Mouse (Mus musculus) brain, adult 10 weeks (tissue): Measurements from ENCODE around the gene Gm1113. TPM values are rescaled to one million over a fixed set of nuclear protein-coding genes. Genes with fewer than 3 reads are reported as not detected.

Experiments
- polyA plus RNA-seq: library from polyadenylated mRNA; stranded (reverse); fragments of 350-450 nt; fragmentation: Illumina TruSeq; extraction: RNeasy Lipid Tissue Mini Kit (QIAGEN cat#74804); gene quantifications from one replicate; pipeline ENCODE4 v1.2.3, GENCODE M21; 2015; ENCODE audit warnings: low read depth, low replicate concordance

The Gm1113 gene
- not detected for polyA plus RNA-seq

GRCm38 (mm10) chr9:35518169-35518568 lies at the start of gene Gm1113:
TSS of gene Gm1113 (minus strand) at chr9:35518269.

DNA sequence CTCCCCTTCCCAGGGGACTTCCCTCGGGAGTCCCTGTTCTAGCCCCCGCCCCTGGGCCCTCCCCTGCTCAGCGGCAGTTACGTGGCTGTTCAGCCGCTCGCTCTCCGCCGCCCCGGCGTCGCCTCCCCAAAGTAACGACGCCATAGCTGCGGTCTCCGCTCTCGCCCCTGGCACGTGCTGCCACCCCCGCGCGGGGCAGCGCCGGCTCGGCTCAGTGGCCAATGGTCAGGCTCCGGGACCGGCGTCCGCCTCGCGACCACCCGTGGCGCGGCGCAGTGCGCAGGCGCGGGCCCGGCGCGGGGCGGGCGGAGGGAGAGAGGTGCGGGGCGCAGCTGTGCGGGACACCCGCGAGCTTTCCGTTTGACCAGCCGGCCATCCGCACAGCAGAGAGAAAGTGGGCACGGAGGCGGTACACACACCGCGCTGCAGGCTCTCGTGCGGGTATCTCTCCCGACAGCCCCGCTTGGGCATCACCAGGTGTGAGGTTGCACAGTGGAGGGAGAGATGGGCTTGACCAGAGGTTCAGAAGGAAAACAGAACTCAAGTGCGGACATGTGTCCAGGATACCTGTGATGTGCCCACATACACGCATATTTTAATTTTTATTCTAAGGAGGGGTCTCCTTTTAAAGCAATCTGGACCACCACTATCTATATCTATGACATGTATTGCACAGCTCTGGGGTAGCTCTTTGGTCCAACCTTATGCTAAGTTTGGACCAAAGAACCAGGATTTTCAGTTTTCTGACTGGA lies 40.4 kb upstream of the Gm1113 start, which contains the start of the genes Ddx25 and Pus3:
Gene Ddx25, minus strand, starts transcription at position 272 of the 752 bp plus-strand sequence.
Gene Pus3, plus strand, starts transcription at position 339 of the 752 bp plus-strand sequence.

Other genes starting within 250 kb of the Gm1113 start
- 4.3 TPM for gene Cdon, start 97.1 kb downstream of the Gm1113 start, polyA plus RNA-seq
- 20.0 TPM for gene Ddx25, start 40.3 kb upstream of the Gm1113 start, polyA plus RNA-seq
- gene Pus3, start 40.3 kb upstream of the Gm1113 start, polyA plus RNA-seq = 15.1 TPM
- gene Pate2, start 52.0 kb upstream of the Gm1113 start, polyA plus RNA-seq = 0.57 TPM
- gene Hyls1, start 52.1 kb upstream of the Gm1113 start, polyA plus RNA-seq = 7.3 TPM
- gene Pate4, start 93.7 kb upstream of the Gm1113 start, polyA plus RNA-seq = not detected
- gene Pate3, start 129.9 kb upstream of the Gm1113 start, polyA plus RNA-seq = not detected
- gene Pate1, start 169.1 kb upstream of the Gm1113 start, polyA plus RNA-seq = not detected
- not detected for gene Gm17677, start 222.8 kb upstream of the Gm1113 start, polyA plus RNA-seq